Mouse (Mus musculus) limb, embryonic 13.5 days (tissue): ENCODE data around the gene Ski. TPM values are rescaled to one million over a fixed set of nuclear protein-coding genes. Genes with fewer than 3 reads are reported as not detected.

Experiments
- ATAC-seq: fragments of 200-750 bp; cut with Nextera tagmentation; 2 replicates; pipeline ENCODE4 v1.8.0; 2017; ENCODE audit warnings: low read depth, moderate number of reproducible peaks, moderate TSS enrichment; ENCODE audit not compliant: low FRiP score
- H3K27ac ChIP-seq: fragments of 300-500 bp; sonication (generic); 2 replicates; pipeline ENCODE4 v1.5.1; 2015; ENCODE audit warnings: inconsistent platforms, mild to moderate bottlenecking, moderate library complexity
- H3K27me3 ChIP-seq: fragments of 300-500 bp; sonication (generic); 2 replicates; pipeline ENCODE4 v1.6.1; 2015; ENCODE audit warnings: mild to moderate bottlenecking, inconsistent platforms
- H3K36me3 ChIP-seq: fragments of 300-500 bp; sonication (generic); 2 replicates; pipeline ENCODE4 v1.6.1; 2015; ENCODE audit warnings: inconsistent platforms, mild to moderate bottlenecking, moderate library complexity
- H3K4me1 ChIP-seq: fragments of 300-500 bp; sonication (generic); 2 replicates; pipeline ENCODE4 v1.6.1; 2015; ENCODE audit warnings: inconsistent platforms
- H3K4me2 ChIP-seq: fragments of 300-500 bp; sonication (generic); replicated peaks from 2 replicates; pipeline ENCODE4 v1.6.1; 2015; ENCODE audit warnings: inconsistent platforms, mild to moderate bottlenecking, moderate library complexity
- H3K4me3 ChIP-seq: fragments of 300-500 bp; sonication (generic); 2 replicates; pipeline ENCODE4 v1.5.1; 2015; ENCODE audit warnings: moderate library complexity, mild to moderate bottlenecking, inconsistent platforms
- H3K9ac ChIP-seq: fragments of 300-500 bp; sonication (generic); 2 replicates; pipeline ENCODE4 v1.6.1; 2015; ENCODE audit warnings: mild to moderate bottlenecking, inconsistent platforms
- H3K9me3 ChIP-seq: fragments of 300-500 bp; sonication (generic); 2 replicates; pipeline ENCODE4 v1.6.1; 2016; ENCODE audit warnings: inconsistent platforms
- WGBS: fragments of 180-500 bp; shearing (Covaris S2); methylation state at CpG from one replicate; pipeline ENCODE4 v1.1.7; 2015; 5-methylcytosine and 5-hydroxymethylcytosine counted together
- polyA plus RNA-seq: library from polyadenylated mRNA; unstranded; fragments of >200 nt; fragmentation: Nextera tagmentation; extraction: Ambion mirVana; gene quantifications from 2 replicates; pipeline ENCODE4 v1.2.1, GENCODE M21; 2015

Gene Ski
- polyA plus RNA-seq, 1 experiment from 2014 or later, result 24.8 TPM

- no peak overlapping the region for H3K27ac ChIP-seq
- no peak overlapping the region for H3K4me3 ChIP-seq
- H3K9me3 ChIP-seq, result no peaks in the 10 kb centered on the region
- no peak overlapping the region for H3K9ac ChIP-seq
- ATAC-seq, result no peak
- peaks cover 84% of the 10 kb centered on the region for H3K4me1 ChIP-seq
- WGBS, result 93% methylated on average over 8 of the region's 8 CpGs
- H3K4me2 ChIP-seq, result no peak overlapping the region
- no peaks in the 10 kb centered on the region for H3K27me3 ChIP-seq
- H3K36me3 ChIP-seq, result no peaks in the 10 kb centered on the region
Measured at GRCm38 (mm10) chr4:155168835-155169252, 53.5 kb downstream of the Ski start.

DNA sequence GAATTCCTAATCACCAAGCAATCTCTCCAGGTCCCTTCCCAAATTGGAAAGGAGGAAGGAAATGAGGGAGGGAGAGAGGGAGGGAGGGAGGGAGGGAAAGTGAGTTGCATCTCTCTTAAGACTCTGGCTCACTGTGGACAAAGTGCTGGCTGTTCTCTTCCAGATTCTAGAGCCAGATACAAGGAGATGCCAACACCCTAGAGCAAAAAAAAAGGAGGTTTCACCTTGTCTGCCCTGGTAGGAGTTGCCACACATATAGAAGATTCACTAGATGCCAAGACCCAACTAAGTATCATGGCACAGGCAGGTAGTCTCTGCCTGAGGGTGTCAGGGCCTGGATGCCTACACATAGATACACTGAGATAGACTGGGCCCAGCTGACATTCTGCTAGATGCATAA lies 56.5 kb downstream of the Ski start:
- no peak overlapping the region for H3K27ac ChIP-seq
- H3K9me3 ChIP-seq, result no peaks in the 10 kb centered on the region
- H3K27me3 ChIP-seq, result no peaks in the 10 kb centered on the region
- no peak for ATAC-seq
- no peak overlapping the region for H3K9ac ChIP-seq
- H3K4me3 ChIP-seq, result no peak overlapping the region
- no peaks in the 10 kb centered on the region for H3K36me3 ChIP-seq
- peaks cover 84% of the 10 kb centered on the region for H3K4me1 ChIP-seq
- no peak overlapping the region for H3K4me2 ChIP-seq

- Histone ChIP-seq H3K27me3 (no peaks in the 10 kb centered on the region), H3K4me2 (no peak overlapping the region), H3K9me3 (no peaks in the 10 kb centered on the region), H3K9ac (no peak overlapping the region), H3K4me1 (peaks cover 87% of the 10 kb centered on the region), H3K36me3 (peaks cover 10% of the 10 kb centered on the region), H3K4me3 (no peak overlapping the region), H3K27ac (no peak overlapping the region)
- no peak for ATAC-seq
- WGBS, result 78% methylated on average over 6 of the region's 6 CpGs
Measured at GRCm38 (mm10) chr4:155164550-155164949, 57.8 kb downstream of the Ski start.

DNA sequence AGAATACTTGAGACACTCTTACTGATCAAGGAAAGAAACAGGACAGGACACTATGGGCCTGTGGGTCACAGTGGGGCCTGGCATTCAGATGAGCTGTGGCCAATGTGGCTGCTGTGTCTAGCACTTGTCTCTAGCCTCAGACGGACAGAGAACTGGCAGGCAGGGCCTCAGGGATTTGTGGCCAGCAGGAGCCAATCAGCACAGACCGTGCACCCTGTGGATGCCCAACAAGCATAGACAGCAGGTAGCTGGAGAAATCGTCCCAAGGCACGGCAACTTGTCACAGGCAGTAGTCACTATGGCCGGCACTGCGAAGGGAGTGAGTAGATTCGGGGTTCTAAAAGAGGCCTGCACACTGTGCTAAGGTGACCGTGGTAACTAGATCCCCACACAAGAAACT lies 58.7 kb downstream of the Ski start:
- peaks cover 18% of the 10 kb centered on the region for H3K36me3 ChIP-seq
- H3K27me3 ChIP-seq, result no peaks in the 10 kb centered on the region
- H3K4me1 ChIP-seq, result peaks cover 87% of the 10 kb centered on the region
- WGBS, result 53% methylated on average over 8 of the region's 8 CpGs
- H3K9ac ChIP-seq, result no peak overlapping the region
- H3K4me2 ChIP-seq, result no peak overlapping the region; the same call in 1 of the 2 replicates
- no peak overlapping the region for H3K4me3 ChIP-seq
- no peaks in the 10 kb centered on the region for H3K9me3 ChIP-seq
- H3K27ac ChIP-seq, result no peak overlapping the region; the same call in 1 of the 2 replicates
- ATAC-seq, result 0 out of 2 replicates have a peak, but pooled peaks have one; percentile 12

- ATAC-seq, result 0 out of 2 replicates have a peak, but pooled peaks have one; percentile 16
- Histone ChIP-seq H3K9me3 (no peaks in the 10 kb centered on the region), H3K27me3 (no peaks in the 10 kb centered on the region), H3K4me1 (peaks cover 90% of the 10 kb centered on the region), H3K4me3 (no peak overlapping the region), H3K36me3 (peaks cover 22% of the 10 kb centered on the region), H3K27ac (0 out of 2 replicates have a peak overlapping the region, but pooled peaks have one; percentile 6), H3K4me2 (no peak overlapping the region), H3K9ac (no peak overlapping the region)
- 48% methylated on average over 4 of the region's 4 CpGs for WGBS
Measured at GRCm38 (mm10) chr4:155163320-155163651, 59.1 kb downstream of the Ski start.

GRCm38 (mm10) chr4:155162433-155163319 lies 59.7 kb downstream of the Ski start:
- ATAC-seq, result no peak

DNA sequence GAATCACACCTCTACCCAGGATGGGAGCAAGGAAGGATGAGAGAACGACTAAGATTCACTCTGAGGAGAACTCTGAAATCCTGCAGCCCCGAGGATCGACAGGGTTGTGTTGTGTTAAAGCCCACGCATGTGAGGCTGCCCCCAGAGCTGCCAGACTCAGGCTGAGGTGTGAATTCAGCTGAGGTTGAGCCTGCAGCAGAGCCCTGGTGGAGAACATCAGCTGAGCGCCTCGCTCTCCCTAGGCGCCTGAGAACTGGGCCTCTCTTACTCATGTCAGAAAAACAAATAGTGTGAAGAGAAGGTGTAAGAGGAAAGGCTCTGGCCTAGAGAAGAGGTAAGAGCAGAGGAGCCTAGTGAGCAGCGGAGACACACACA lies 63.9 kb downstream of the Ski start:
- H3K4me2 ChIP-seq, result no peak overlapping the region
- 66% methylated on average over 8 of the region's 8 CpGs for WGBS
- no peak overlapping the region for H3K9ac ChIP-seq
- no peak for ATAC-seq
- peak overlapping the region; percentile 44; the same call in 1 of the 2 replicates for H3K27ac ChIP-seq
- no peaks in the 10 kb centered on the region for H3K9me3 ChIP-seq
- H3K27me3 ChIP-seq, result no peaks in the 10 kb centered on the region
- peaks cover 68% of the 10 kb centered on the region for H3K36me3 ChIP-seq
- H3K4me3 ChIP-seq, result no peak overlapping the region
- H3K4me1 ChIP-seq, result peaks cover 67% of the 10 kb centered on the region

More at GRCm38 (mm10) chr4:155162433-155163319, 59.7 kb downstream of the Ski start:
- Histone ChIP-seq H3K27me3 (no peaks in the 10 kb centered on the region), H3K9ac (no peak overlapping the region), H3K36me3 (peaks cover 28% of the 10 kb centered on the region), H3K4me1 (peaks cover 88% of the 10 kb centered on the region), H3K4me3 (no peak overlapping the region), H3K27ac (0 out of 2 replicates have a peak overlapping the region, but pooled peaks have one; percentile 6), H3K4me2 (no peak overlapping the region), H3K9me3 (no peaks in the 10 kb centered on the region)
- WGBS, result 56% methylated on average over 7 of the region's 7 CpGs

- no peak overlapping the region for H3K4me2 ChIP-seq
- no peak for ATAC-seq
- 83% methylated on average over 27 of the region's 27 CpGs for WGBS
- peaks cover 61% of the 10 kb centered on the region for H3K4me1 ChIP-seq
- peak overlapping the region; percentile 44; the same call in 1 of the 2 replicates for H3K27ac ChIP-seq
- H3K36me3 ChIP-seq, result peaks cover 73% of the 10 kb centered on the region
- no peak overlapping the region for H3K9ac ChIP-seq
- no peaks in the 10 kb centered on the region for H3K9me3 ChIP-seq
- H3K27me3 ChIP-seq, result no peaks in the 10 kb centered on the region
- no peak overlapping the region for H3K4me3 ChIP-seq
Measured at GRCm38 (mm10) chr4:155157871-155158542, 64.4 kb downstream of the Ski start.

- H3K4me2 ChIP-seq, result no peak overlapping the region
- H3K4me1 ChIP-seq, result peaks cover 57% of the 10 kb centered on the region
- 92% methylated on average over 17 of the region's 17 CpGs for WGBS
- no peaks in the 10 kb centered on the region for H3K9me3 ChIP-seq
- H3K4me3 ChIP-seq, result no peak overlapping the region
- no peaks in the 10 kb centered on the region for H3K27me3 ChIP-seq
- H3K9ac ChIP-seq, result no peak overlapping the region
- peaks cover 82% of the 10 kb centered on the region for H3K36me3 ChIP-seq
- ATAC-seq, result no peak
- no peak overlapping the region for H3K27ac ChIP-seq
Measured at GRCm38 (mm10) chr4:155156734-155157133, 65.7 kb downstream of the Ski start.

- Histone ChIP-seq H3K27ac (no peak overlapping the region), H3K9me3 (no peaks in the 10 kb centered on the region), H3K4me2 (no peak overlapping the region), H3K36me3 (peaks cover 77% of the 10 kb centered on the region), H3K9ac (no peak overlapping the region), H3K4me1 (peaks cover 58% of the 10 kb centered on the region), H3K4me3 (no peak overlapping the region), H3K27me3 (no peaks in the 10 kb centered on the region)
- 58% methylated on average over 11 of the region's 11 CpGs for WGBS
- ATAC-seq, result no peak
Measured at GRCm38 (mm10) chr4:155154986-155155385, 67.4 kb downstream of the Ski start.

DNA sequence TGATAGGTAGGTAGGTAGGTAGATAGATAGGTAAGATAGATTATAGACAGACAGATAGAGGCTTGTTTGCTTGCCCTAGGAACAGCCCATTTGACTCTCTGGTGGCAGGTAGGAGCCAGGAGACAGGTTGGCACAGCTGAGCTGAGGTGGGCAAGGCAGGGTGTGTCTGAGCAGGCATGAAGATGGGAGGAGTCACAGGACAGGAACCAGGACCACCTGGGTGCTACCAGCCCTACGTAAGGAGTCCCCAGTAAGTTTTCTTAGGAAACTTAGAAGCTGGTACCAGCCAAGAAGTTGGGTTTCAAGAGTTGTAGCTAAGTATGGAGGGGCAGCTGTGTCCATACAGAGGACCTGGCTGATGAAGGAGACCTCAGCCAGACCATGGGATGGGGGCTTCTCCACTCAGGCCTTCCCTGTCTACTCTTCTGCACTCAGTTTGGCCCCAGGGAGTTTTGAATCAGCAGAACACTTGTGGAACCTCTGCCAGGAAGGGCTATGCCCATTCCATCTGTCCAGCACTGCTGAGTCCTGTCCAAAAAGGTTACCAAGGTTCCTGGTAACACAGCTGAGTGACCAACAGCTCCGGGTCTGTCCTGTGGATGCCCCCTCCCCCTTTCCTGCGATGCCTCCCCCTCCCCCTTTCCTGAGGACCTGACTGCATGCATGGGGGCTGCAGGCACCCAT lies 68.9 kb downstream of the Ski start:
- H3K27me3 ChIP-seq, result no peaks in the 10 kb centered on the region
- peaks cover 62% of the 10 kb centered on the region for H3K36me3 ChIP-seq
- no peaks in the 10 kb centered on the region for H3K9me3 ChIP-seq
- 75% methylated on average over 3 of the region's 3 CpGs for WGBS
- peaks cover 58% of the 10 kb centered on the region for H3K4me1 ChIP-seq
- ATAC-seq, result no peak
- H3K9ac ChIP-seq, result no peak overlapping the region
- no peak overlapping the region for H3K4me3 ChIP-seq
- no peak overlapping the region for H3K4me2 ChIP-seq
- no peak overlapping the region; the same call in 1 of the 2 replicates for H3K27ac ChIP-seq

GRCm38 (mm10) chr4:155152476-155152875 lies 69.9 kb downstream of the Ski start:
- Histone ChIP-seq H3K9ac (peak overlapping the region; percentile 31; the same call in 1 of the 2 replicates), H3K9me3 (no peaks in the 10 kb centered on the region), H3K4me3 (no peak overlapping the region), H3K27ac (no peak overlapping the region), H3K36me3 (peaks cover 52% of the 10 kb centered on the region), H3K4me2 (no peak overlapping the region), H3K27me3 (no peaks in the 10 kb centered on the region), H3K4me1 (peaks cover 51% of the 10 kb centered on the region)
- ATAC-seq, result no peak
- WGBS, result 92% methylated on average over 6 of the region's 6 CpGs
